Mouse (Mus musculus): ENCODE measurements around the gene Nav2.

Gene Nav2

GRCm38 (mm10) chr7:49159646-49160555 is 251.4 kb downstream of the Nav2 start:
- DNase-seq (ENCODE audit: low read depth, low spot score): no peak

DNA sequence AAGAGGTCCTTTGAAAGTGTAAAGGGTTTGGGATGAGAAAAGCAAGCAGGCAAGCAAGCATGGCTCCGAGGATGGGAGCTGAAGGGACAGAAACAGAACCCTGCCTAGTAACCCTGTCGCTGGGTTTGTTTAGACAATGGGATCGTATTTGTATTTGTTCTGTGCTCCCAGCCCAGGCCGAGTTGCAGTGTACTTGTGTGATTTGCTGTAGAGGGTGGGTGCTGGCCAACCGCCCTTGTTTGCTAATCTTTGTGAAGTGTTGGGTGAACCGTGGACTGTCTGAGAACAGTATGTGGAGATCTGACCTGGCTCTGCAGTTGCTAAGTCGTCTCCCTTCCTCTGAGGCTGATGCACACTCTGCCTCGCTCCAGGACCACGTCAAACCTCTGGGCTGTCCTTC is 253.6 kb downstream of the Nav2 start:
- DNase-seq (ENCODE audit: low read depth, low spot score): no peak

- no peak for DNase-seq (ENCODE audit: low read depth, low spot score)
Measured at GRCm38 (mm10) chr7:49163789-49164188, 255.3 kb downstream of the Nav2 start.

DNA sequence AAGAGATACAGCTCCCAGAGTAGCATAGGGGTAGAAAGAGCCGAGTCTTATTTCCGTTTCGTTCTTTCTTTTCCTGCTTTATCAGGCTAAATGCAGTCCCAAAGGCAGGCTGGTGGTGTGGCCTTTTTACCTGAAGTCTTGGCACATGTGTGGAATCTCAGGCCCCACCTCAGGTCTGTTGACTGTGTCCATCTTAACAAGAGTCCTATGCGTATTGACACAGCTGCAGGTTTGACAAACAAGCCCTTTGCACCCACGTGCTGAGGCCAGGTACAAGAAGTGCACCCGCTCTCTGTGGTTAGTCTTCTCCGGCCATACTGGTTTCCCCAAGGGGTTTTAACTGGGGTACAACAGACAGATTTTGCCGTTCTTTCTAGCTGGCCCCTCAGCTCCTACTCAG is 256.4 kb downstream of the Nav2 start:
- DNase-seq (ENCODE audit: low read depth, low spot score): no peak

DNA sequence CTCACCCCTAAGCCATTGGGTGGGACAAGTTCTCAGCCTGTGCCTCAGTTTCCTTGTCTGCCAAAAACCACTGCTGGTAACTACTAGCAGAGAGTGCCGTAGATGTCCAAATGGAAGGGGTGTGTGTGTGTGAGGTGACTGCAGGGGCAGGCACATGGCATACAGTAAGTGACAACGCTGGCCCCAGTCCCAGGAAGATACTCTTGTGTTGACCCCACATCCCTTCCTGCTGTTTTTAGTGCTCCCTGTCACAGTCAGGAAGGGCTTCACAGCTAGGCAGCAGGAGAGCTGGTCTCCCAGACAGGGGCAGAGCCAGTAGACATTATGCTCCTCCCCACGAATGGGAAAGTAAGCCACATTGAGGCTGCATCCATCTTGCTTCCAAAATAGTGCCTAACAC is 264.4 kb downstream of the Nav2 start:
- no peak for DNase-seq (ENCODE audit: low read depth, low spot score)

DNA sequence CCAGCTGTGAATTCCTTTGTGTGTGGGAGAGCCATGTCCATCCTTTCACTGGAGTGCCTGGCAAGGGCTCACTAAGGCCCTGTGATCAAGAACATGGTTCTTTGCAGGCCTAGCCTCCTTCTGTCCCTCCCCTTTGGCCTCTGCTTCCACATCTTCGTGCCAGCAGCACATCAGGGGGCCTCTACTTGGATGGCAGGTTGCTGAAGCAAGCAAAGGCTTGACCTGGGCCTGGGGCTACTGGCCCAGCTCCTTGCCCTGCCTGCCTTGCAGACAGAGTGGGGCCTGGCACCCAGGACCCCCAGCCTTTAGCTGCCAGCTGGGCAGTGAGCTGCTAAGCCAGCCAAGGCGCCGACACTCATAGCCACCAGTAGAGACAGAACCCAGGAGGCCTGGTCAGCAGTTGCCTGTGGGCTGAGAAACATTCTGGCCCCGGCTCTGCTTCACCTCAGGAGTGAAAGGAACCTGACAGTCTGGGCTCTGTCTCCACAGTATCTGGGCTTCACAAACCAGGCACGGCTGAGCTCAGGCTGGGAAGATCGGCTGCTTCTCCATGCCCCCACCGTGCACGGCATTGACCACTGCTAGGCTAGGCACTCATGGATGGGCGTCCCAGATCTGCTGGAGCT is 267.4 kb downstream of the Nav2 start:
- DNase-seq (ENCODE audit: low read depth, low spot score): no peak

GRCm38 (mm10) chr7:49176590-49177201 is 268.2 kb downstream of the Nav2 start:
- no peak for DNase-seq (ENCODE audit: low read depth, low spot score)

GRCm38 (mm10) chr7:49178217-49178616 is 269.7 kb downstream of the Nav2 start:
- no peak for DNase-seq (ENCODE audit: low read depth, low spot score)

DNA sequence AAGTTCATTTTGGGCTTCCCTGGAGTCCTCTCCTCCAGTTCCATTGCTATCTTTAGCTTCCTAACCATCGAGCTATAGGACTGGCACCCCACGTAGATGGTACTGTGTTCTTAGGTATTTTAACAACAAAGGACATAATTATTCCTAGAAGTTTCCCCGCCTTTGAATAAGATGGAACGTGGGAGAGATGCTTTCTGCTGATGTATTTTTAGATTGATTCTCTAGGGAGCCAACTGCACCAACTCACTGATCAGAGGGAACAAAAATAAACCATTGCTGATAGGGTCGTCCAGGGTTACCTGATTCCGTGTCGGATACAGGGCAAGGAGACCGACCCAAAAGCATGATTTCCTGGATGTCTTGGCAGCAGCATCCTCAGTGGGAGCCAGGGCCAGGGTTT is 272.5 kb downstream of the Nav2 start:
- DNase-seq (ENCODE audit: low read depth, low spot score): no peak

- no peak for DNase-seq (ENCODE audit: low read depth, low spot score)
Measured at GRCm38 (mm10) chr7:49182427-49182826, 273.9 kb downstream of the Nav2 start.

DNA sequence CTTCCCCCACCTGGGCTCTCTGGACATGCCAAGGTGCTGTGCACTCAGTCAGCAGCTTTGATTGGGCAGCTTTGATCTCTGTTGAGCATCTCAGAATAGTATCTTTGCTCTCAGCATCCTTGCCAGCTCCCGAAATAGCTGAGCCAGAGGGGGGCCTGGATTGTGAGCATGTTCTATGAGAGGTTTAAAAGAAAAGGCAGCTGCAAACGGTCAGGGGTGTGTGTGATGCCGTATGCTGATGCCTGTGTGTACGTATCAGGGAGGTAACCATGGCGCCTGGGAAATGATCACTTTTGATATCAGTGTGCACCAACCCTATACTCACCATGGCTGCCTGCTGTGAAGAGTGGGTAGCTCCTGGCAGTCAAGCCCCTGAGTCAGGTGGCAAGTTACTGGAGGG is 275.2 kb downstream of the Nav2 start:
- DNase-seq (ENCODE audit: low read depth, low spot score): no peak

DNA sequence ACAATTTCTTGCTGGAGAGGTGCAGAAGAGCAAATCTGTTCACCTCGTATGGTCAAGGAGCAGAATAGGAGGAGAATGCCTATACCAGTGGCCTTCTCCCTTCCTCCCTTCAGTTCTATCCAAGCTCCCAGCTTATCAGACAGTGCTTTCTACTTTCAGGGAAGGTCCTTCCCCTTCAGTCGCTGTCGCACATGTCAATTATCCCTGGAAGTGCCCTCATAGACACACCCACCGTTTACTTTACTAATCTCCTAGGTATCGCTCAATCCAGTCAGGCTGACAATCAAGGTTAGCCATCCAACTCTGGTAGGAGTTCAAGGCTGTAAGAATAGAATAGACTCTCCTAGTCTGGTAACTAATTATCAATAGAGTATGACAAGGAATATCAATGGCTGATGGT is 277.5 kb downstream of the Nav2 start:
- DNase-seq (ENCODE audit: low read depth, low spot score): no peak

DNA sequence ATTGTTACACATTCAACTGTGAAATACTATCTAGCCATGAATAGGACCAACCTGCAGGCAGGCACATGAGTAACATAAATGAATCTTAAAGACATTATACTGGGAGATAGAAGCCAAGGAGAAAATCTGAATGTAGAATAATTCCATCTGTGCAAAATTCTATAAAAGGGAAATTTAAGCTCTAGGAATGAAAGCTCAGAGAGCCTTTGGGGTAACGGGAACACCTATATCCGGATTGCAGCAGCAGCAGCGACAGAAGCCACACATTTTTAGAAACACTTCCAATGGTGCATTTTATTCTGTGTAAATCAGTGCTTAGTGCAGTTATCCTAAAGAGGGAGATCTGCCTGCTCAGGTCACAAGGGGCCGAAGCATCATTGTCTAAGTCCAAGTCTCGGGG is 280.8 kb downstream of the Nav2 start:
- DNase-seq (ENCODE audit: low read depth, low spot score): no peak

GRCm38 (mm10) chr7:49190231-49190985 is 281.9 kb downstream of the Nav2 start:
- no peak for DNase-seq (ENCODE audit: low read depth, low spot score)

GRCm38 (mm10) chr7:49191081-49191678 is 282.7 kb downstream of the Nav2 start:
- DNase-seq (ENCODE audit: low read depth, low spot score): no peak

DNA sequence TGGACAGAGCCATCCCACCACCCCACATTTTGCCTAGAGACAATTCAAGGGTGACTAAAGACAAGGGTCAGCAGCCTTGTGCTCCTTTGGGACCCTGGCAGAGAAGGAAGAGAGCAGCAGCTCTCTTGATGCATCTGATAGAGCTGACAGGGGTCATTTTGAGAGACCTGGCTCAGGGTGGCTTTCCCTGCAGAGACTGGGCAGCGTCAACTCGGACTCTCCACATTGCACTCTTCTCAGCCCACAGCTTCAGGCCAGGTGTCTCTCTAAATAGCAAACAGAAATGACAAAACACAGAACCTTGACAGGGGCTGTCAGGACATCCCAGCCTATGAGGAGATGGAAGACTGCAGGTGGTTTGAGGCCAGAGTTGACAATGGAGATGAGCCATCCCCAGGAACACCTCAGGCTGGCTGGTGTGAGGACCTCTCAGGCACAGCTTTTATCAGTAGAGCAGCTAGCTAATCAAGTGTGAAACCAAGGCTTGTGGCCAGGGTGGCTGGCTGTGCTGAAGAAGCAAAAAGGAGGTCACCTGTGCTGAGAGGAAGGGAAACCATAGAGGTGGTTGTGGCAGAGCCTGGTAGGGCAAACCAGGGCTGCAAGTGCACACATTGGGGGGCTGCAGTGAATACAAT is 283.7 kb downstream of the Nav2 start:
- no peak for DNase-seq (ENCODE audit: low read depth, low spot score)

DNA sequence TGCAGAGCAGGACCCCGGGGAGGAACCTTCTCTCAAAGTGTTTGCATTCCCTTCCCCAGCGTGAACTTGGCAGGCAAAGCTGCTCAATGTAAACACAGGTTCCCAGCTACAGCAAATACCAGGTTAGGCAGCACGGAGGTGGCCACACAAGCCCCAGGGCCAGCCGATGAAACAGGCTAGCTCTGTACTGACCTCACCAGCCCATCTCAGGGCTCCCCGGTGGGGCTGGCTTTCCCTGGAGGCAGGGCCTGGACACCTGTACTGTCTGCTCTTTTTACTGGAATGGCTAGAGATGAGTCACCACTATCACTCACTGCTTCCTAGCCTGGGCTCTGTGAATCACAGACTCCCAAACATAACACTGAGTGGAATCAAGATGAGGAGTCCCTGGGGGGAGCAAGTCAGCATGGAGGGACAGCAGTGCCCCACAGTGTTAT is 287.2 kb downstream of the Nav2 start:
- no peak for DNase-seq (ENCODE audit: low read depth, low spot score)

GRCm38 (mm10) chr7:49199366-49199765 is 290.9 kb downstream of the Nav2 start:
- peak; percentile 27 for DNase-seq (ENCODE audit: low read depth, low spot score)

GRCm38 (mm10) chr7:49200270-49200669 is 291.8 kb downstream of the Nav2 start:
- DNase-seq (ENCODE audit: low read depth, low spot score): peak; percentile 69

GRCm38 (mm10) chr7:49202971-49203370 is 294.5 kb downstream of the Nav2 start:
- DNase-seq (ENCODE audit: low read depth, low spot score): no peak

DNA sequence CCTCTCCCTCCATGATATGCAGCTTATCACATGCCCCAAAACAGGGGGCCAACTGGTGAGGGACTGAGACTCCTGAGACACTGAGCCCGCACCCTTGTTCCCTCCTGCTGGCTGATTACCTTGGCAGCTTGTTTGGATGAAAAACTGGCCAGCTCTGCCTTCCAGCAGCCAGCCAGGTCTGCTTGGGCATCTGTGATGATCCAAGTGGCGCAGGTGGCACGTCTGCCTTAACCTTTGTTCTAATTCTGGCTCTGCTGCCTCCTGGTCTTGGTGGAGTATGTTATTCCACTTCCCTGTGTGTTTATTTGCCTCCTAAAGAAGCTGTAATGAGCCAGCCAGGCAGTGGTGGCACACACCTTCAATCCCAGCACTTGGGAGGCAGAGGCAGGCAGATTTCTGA is 296.3 kb downstream of the Nav2 start:
- DNase-seq (ENCODE audit: low read depth, low spot score): no peak
